Mouse (Mus musculus) G1E (cell line): ENCODE results near the gene Rab2b.

Experiments
- CTCF ChIP-seq: IDR thresholded peaks from 2 replicates; pipeline ENCODE4 v1.5.1; 2012; ENCODE audit warnings: low read depth, low read length, inconsistent platforms, mixed read lengths
- GATA1 ChIP-seq: IDR thresholded peaks from 2 replicates; pipeline ENCODE4 v1.6.1; 2012; ENCODE audit warnings: borderline replicate concordance, low read length, inconsistent platforms, mixed read lengths
- TAL1 ChIP-seq: conservative IDR thresholded peaks from 2 replicates; pipeline ENCODE4 v1.6.1; 2012; ENCODE audit warnings: low read depth, low read length, inconsistent platforms, mixed read lengths

DNA sequence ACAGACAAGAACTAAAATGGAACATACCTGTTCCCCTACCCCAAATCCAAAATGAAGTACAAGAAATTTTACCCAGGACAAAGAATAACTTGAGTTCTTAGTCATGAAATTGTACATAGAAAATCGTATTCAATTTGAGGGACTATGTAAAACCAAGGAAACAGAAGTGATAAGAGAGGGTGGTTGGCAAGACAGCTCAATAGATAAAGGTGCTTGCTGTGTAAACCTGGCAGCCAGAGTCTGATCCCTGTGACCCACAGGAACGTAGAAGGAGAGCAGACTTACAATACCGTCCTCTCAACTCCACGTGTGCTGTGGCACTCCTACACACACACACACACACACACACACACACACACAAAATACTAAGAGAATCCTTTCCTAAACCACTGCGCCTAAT is 62.1 kb downstream of the Rab2b start:
- TF ChIP-seq CTCF = no peak
- TF ChIP-seq TAL1 = no peak
- no peak for TF ChIP-seq GATA1
